Mouse (Mus musculus): ENCODE data around the gene Olig3.

- TF ChIP-seq POLR2A (IDR thresholded peaks at IDR 0.05; ENCODE audit: low read depth, low read length): no peak
- no peak for TF ChIP-seq CTCF (conservative IDR thresholded peaks at IDR 0.05 in 1 of 2, IDR thresholded peaks at IDR 0.05 in 1 of 2; ENCODE audit: low read depth in 2 of 2, low read length in 2 of 2)
- no peak for TF ChIP-seq ETS1 (conservative IDR thresholded peaks at IDR 0.05; ENCODE audit: low read depth, low read length)
- no peak for TF ChIP-seq JUN (IDR thresholded peaks at IDR 0.05; ENCODE audit: insufficient read depth, low read depth, low read length)
- TF ChIP-seq POLR2AphosphoS2 (IDR thresholded peaks at IDR 0.05; ENCODE audit: low read depth, low read length): no peak
- TF ChIP-seq USF1 (IDR thresholded peaks at IDR 0.05; ENCODE audit: low read depth, low read length): no peak
- TF ChIP-seq JUND (conservative IDR thresholded peaks at IDR 0.05; ENCODE audit: low read depth, low read length): no peak
- no peak for TF ChIP-seq MAX (IDR thresholded peaks at IDR 0.05; ENCODE audit: low read length)
- TF ChIP-seq EP300 (IDR thresholded peaks at IDR 0.05; ENCODE audit: low read length): no peak
Observed at GRCm38 (mm10) chr10:19375838-19376237, 19.5 kb downstream of the Olig3 start.
